ENCODE assay signal across 30 mouse cellular contexts in genomic region chr9:104014526-104014925, GRCm38 (mm10). TPM values are rescaled to one million over a fixed set of nuclear protein-coding genes. Genes with fewer than 3 reads are reported as not detected.
"Had no signal": no experiment of that assay in that cellular context is flagged by ENCODE, and none has a peak within 500 bp of the region (broad histone marks: within the 10 kb centered on the region; RNA-seq: fewer than 3 reads in every experiment).

No protein-coding gene starts in this region.

- ATAC-seq: liver, postnatal 0 days; midbrain, embryonic 15.5 days had no signal

- H3K4me3 ChIP-seq: left cerebral cortex, adult 2 months; limb, embryonic 12.5 days; limb, embryonic 15.5 days; midbrain, embryonic 12.5 days; midbrain, embryonic 15.5 days; neural tube, embryonic 12.5 days; neural tube, embryonic 15.5 days had no signal

- DNase-seq: kidney, adult 18-20 months; kidney, adult 9 months; kidney, postnatal 14 days; kidney, postnatal 4 days; layer of hippocampus, postnatal 36 days; liver, postnatal 0 days; lung, embryonic 14.5 days; lung, postnatal 10 days; lung, postnatal 36 days; right cerebral cortex, adult 18-20 months; right cerebral cortex, postnatal 14 days; right cerebral cortex, postnatal 4 days; thymus, postnatal 25 days had no signal

- H3K27ac ChIP-seq: left cerebral cortex, adult 2 months; limb, embryonic 12.5 days; limb, embryonic 15.5 days; liver, embryonic 14.5 days; midbrain, embryonic 12.5 days; midbrain, embryonic 15.5 days; neural tube, embryonic 12.5 days; neural tube, embryonic 15.5 days; stomach, postnatal 0 days had no signal

RNA-seq across cellular contexts. Expression of gene Gm28305, which starts 25.9 kb away (rescaled TPM):
- total RNA-seq: layer of hippocampus, adult 8-10 months; layer of hippocampus, postnatal 10 days; layer of hippocampus, postnatal 36 days; left cerebral cortex, adult 2 months; left cerebral cortex, postnatal 10 days; left cerebral cortex, postnatal 36 days had no signal
- polyA plus RNA-seq: kidney, embryonic 16.5 days; limb, embryonic 12.5 days; limb, embryonic 15.5 days; liver, embryonic 11.5 days; liver, embryonic 14.5 days; liver, postnatal 0 days; lung, embryonic 14.5 days; midbrain, embryonic 12.5 days; midbrain, embryonic 15.5 days; neural tube, embryonic 12.5 days; neural tube, embryonic 15.5 days; stomach, embryonic 14.5 days; stomach, postnatal 0 days; thymus, postnatal 0 days had no signal
